Mouse (Mus musculus) neural tube, embryonic 12.5 days (tissue): ENCODE measurements around the gene Lgals4. TPM values are rescaled to one million over a fixed set of nuclear protein-coding genes. Genes with fewer than 3 reads are reported as not detected.
"Not testable (repeated sequence)": the region's sequence is repeated elsewhere in the genome, so short reads cannot be mapped to it uniquely, and the experiment has no call there.

Source experiments
- ATAC-seq: fragments of 200-750 bp; cut with Nextera tagmentation; 2 replicates; pipeline ENCODE4 v1.8.0; 2017; ENCODE audit warnings: low read depth, mild to moderate bottlenecking, moderate TSS enrichment, moderate library complexity; ENCODE audit not compliant: low FRiP score
- H3K27ac ChIP-seq: fragments of 300-500 bp; sonication (generic); 2 replicates; pipeline ENCODE4 v1.5.1; 2016
- H3K27me3 ChIP-seq: fragments of 300-500 bp; sonication (generic); replicated peaks from 2 replicates; pipeline ENCODE4 v1.6.1; 2016; ENCODE audit warnings: mild to moderate bottlenecking
- H3K36me3 ChIP-seq: fragments of 300-500 bp; sonication (generic); 2 replicates; pipeline ENCODE4 v1.6.1; 2016; ENCODE audit warnings: mild to moderate bottlenecking
- H3K4me1 ChIP-seq: fragments of 300-500 bp; sonication (generic); 2 replicates; pipeline ENCODE4 v1.6.1; 2016
- H3K4me2 ChIP-seq: fragments of 300-500 bp; sonication (generic); replicated peaks from 2 replicates; pipeline ENCODE4 v1.6.1; 2016; ENCODE audit warnings: mild to moderate bottlenecking
- H3K4me3 ChIP-seq: fragments of 300-500 bp; sonication (generic); 2 replicates; pipeline ENCODE4 v1.5.1; 2016
- H3K9ac ChIP-seq: fragments of 300-500 bp; sonication (generic); 2 replicates; pipeline ENCODE4 v1.6.1; 2016; ENCODE audit warnings: mild to moderate bottlenecking
- H3K9me3 ChIP-seq: fragments of 300-500 bp; sonication (generic); 2 replicates; pipeline ENCODE4 v1.6.1; 2016; ENCODE audit warnings: mild to moderate bottlenecking
- WGBS: fragments of 180-500 bp; shearing (Covaris S2); methylation state at CpG from one replicate; pipeline ENCODE4 v1.1.7; 2016; 5-methylcytosine and 5-hydroxymethylcytosine counted together
- polyA plus RNA-seq: library from polyadenylated mRNA; unstranded; fragments of >200 nt; fragmentation: Nextera tagmentation; extraction: Ambion mirVana; gene quantifications from 2 replicates; pipeline ENCODE4 v1.2.1, GENCODE M21; 2016

The Lgals4 gene
- polyA plus RNA-seq, 1 experiment from 2014 or later, result 4.9 TPM

- Histone ChIP-seq H3K36me3 (no peaks in the 10 kb centered on the region), H3K4me1 (peaks cover 8% of the 10 kb centered on the region; the same call in 1 of the 2 replicates), H3K27me3 (no peaks in the 10 kb centered on the region), H3K9me3 (0 out of 2 replicates have a peak, but pooled peaks cover 4% of the 10 kb centered on the region), H3K9ac (no peak overlapping the region), H3K4me2 (no peak overlapping the region), H3K27ac (no peak overlapping the region), H3K4me3 (no peak overlapping the region)
- no peak for ATAC-seq
- WGBS, result 81% methylated on average over 15 of the region's 15 CpGs
These were observed 29.3 kb downstream of the Lgals4 start for GRCm38 (mm10) chr7:28862817-28863499.

GRCm38 (mm10) chr7:28863540-28863939 is 29.9 kb downstream of the Lgals4 start, which contains the start of gene Lgals7:
Gene Lgals7, plus strand, starts transcription at chr7:28863853.
- H3K36me3 ChIP-seq, result no peaks in the 10 kb centered on the region

GRCm38 (mm10) chr7:28864288-28864750 is 30.7 kb downstream of the Lgals4 start:
- Histone ChIP-seq H3K4me1 (peaks cover 8% of the 10 kb centered on the region; the same call in 1 of the 2 replicates), H3K36me3 (no peaks in the 10 kb centered on the region), H3K9ac (no peak overlapping the region), H3K4me3 (no peak overlapping the region), H3K27me3 (no peaks in the 10 kb centered on the region), H3K9me3 (0 out of 2 replicates have a peak, but pooled peaks cover 4% of the 10 kb centered on the region), H3K27ac (no peak overlapping the region), H3K4me2 (0 out of 2 replicates have a peak overlapping the region, but pooled peaks have one; percentile 3)
- no peak for ATAC-seq
- 54% methylated on average over 9 of the region's 9 CpGs for WGBS

More at GRCm38 (mm10) chr7:28863540-28863939, 29.9 kb downstream of the Lgals4 start, which contains the start of gene Lgals7:
- Histone ChIP-seq H3K9ac (no peak within 1 kb of the TSS), H3K27ac (no peak within 1 kb of the TSS), H3K4me1 (peaks cover 8% of the 10 kb centered on the region; the same call in 1 of the 2 replicates), H3K4me2 (0 out of 2 replicates have a peak within 1 kb of the TSS, but pooled peaks have one; percentile 3), H3K9me3 (0 out of 2 replicates have a peak, but pooled peaks cover 4% of the 10 kb centered on the region), H3K27me3 (no peaks in the 10 kb centered on the region), H3K4me3 (no peak within 1 kb of the TSS)
- WGBS, result 90% methylated on average over 6 of the region's 6 CpGs
- ATAC-seq, result no peak

- Histone ChIP-seq H3K4me1 (peaks cover 8% of the 10 kb centered on the region; the same call in 1 of the 2 replicates), H3K9ac (0 out of 2 replicates have a peak overlapping the region, but pooled peaks have one; percentile 33)
These were observed 32.0 kb downstream of the Lgals4 start for GRCm38 (mm10) chr7:28865481-28866300.

GRCm38 (mm10) chr7:28866769-28867507 is 33.3 kb downstream of the Lgals4 start:
- no peaks in the 10 kb centered on the region for H3K36me3 ChIP-seq
- H3K4me3 ChIP-seq, result no peak overlapping the region
- no peaks in the 10 kb centered on the region for H3K27me3 ChIP-seq
- no peak overlapping the region for H3K9ac ChIP-seq
- peaks cover 8% of the 10 kb centered on the region; the same call in 1 of the 2 replicates for H3K4me1 ChIP-seq
- no peak for ATAC-seq
- no peak overlapping the region for H3K27ac ChIP-seq
- H3K9me3 ChIP-seq, result no peaks in the 10 kb centered on the region
- H3K4me2 ChIP-seq, result no peak overlapping the region
- 88% methylated on average over 28 of the region's 28 CpGs for WGBS

More at GRCm38 (mm10) chr7:28865481-28866300, 32.0 kb downstream of the Lgals4 start:
- Histone ChIP-seq H3K36me3 (no peaks in the 10 kb centered on the region), H3K4me3 (no peak overlapping the region), H3K4me2 (peak overlapping the region; percentile 50), H3K27me3 (no peaks in the 10 kb centered on the region), H3K27ac (no peak overlapping the region), H3K9me3 (0 out of 2 replicates have a peak, but pooled peaks cover 4% of the 10 kb centered on the region)
- WGBS, result 46% methylated on average over 33 of the region's 33 CpGs
- peak; percentile 53; the same call in 1 of the 2 replicates for ATAC-seq

GRCm38 (mm10) chr7:28867508-28868340 is 34.1 kb downstream of the Lgals4 start:
- not testable (repeated sequence) for H3K4me1 ChIP-seq, H3K9me3 ChIP-seq, H3K27ac ChIP-seq, H3K36me3 ChIP-seq, ATAC-seq, H3K27me3 ChIP-seq, H3K9ac ChIP-seq, H3K4me3 ChIP-seq
- WGBS, result 33% methylated on average over 23 of the region's 23 CpGs
- 0 out of 2 replicates have a peak overlapping the region, but pooled peaks have one; percentile 5 for H3K4me2 ChIP-seq

- Histone ChIP-seq H3K4me2 (no peak overlapping the region), H3K4me1 (no peaks in the 10 kb centered on the region), H3K27ac (no peak overlapping the region), H3K36me3 (no peaks in the 10 kb centered on the region), H3K4me3 (no peak overlapping the region), H3K9ac (no peak overlapping the region), H3K9me3 (no peaks in the 10 kb centered on the region), H3K27me3 (no peaks in the 10 kb centered on the region)
- 91% methylated on average over 24 of the region's 24 CpGs for WGBS
- ATAC-seq, result no peak
These were observed 37.4 kb downstream of the Lgals4 start for GRCm38 (mm10) chr7:28870901-28871664.

GRCm38 (mm10) chr7:28874565-28874964 is 40.9 kb downstream of the Lgals4 start:
- H3K4me3 ChIP-seq, result no peak overlapping the region
- H3K9me3 ChIP-seq, result no peaks in the 10 kb centered on the region
- no peaks in the 10 kb centered on the region for H3K27me3 ChIP-seq
- no peaks in the 10 kb centered on the region for H3K4me1 ChIP-seq
- ATAC-seq, result no peak
- 69% methylated on average over 2 of the region's 2 CpGs for WGBS
- H3K36me3 ChIP-seq, result no peaks in the 10 kb centered on the region
- no peak overlapping the region for H3K9ac ChIP-seq
- no peak overlapping the region for H3K27ac ChIP-seq
- no peak overlapping the region for H3K4me2 ChIP-seq

- H3K4me1 ChIP-seq, result no peaks in the 10 kb centered on the region
- ATAC-seq, result no peak
- 75% methylated on average over 4 of the region's 4 CpGs for WGBS
- no peaks in the 10 kb centered on the region for H3K9me3 ChIP-seq
- H3K27me3 ChIP-seq, result no peaks in the 10 kb centered on the region
- H3K36me3 ChIP-seq, result no peaks in the 10 kb centered on the region
- H3K9ac ChIP-seq, result no peak overlapping the region
- no peak overlapping the region for H3K4me3 ChIP-seq
- H3K4me2 ChIP-seq, result no peak overlapping the region
- no peak overlapping the region for H3K27ac ChIP-seq
These were observed 42.4 kb downstream of the Lgals4 start for GRCm38 (mm10) chr7:28876099-28876498.

- WGBS, result 82% methylated on average over 7 of the region's 7 CpGs
- ATAC-seq, result no peak
These were observed 43.5 kb downstream of the Lgals4 start for GRCm38 (mm10) chr7:28877155-28877554.

More at GRCm38 (mm10) chr7:28877155-28877554, 43.5 kb downstream of the Lgals4 start:
- H3K4me2 ChIP-seq, result no peak overlapping the region
- H3K27ac ChIP-seq, result no peak overlapping the region
- H3K36me3 ChIP-seq, result no peaks in the 10 kb centered on the region
- peaks cover 4% of the 10 kb centered on the region; the same call in 1 of the 2 replicates for H3K4me1 ChIP-seq
- no peak overlapping the region for H3K4me3 ChIP-seq
- no peaks in the 10 kb centered on the region for H3K9me3 ChIP-seq
- no peaks in the 10 kb centered on the region for H3K27me3 ChIP-seq
- H3K9ac ChIP-seq, result no peak overlapping the region
